Mouse (Mus musculus): ENCODE measurements around the gene Zbtb43. TPM values are rescaled to one million over a fixed set of nuclear protein-coding genes. Genes with fewer than 3 reads are reported as not detected.

Gene Zbtb43
- polyA plus RNA-seq, 1 experiment from 2014 or later, result 21.8 TPM

- Histone ChIP-seq H3K9ac (no peak overlapping the region), H3K27ac (no peak overlapping the region), H3K9me3 (no peaks in the 10 kb centered on the region), H3K4me1 (no peaks in the 10 kb centered on the region), H3K36me3 (peaks cover 62% of the 10 kb centered on the region), H3K4me3 (no peak overlapping the region), H3K27me3 (no peaks in the 10 kb centered on the region), H3K4me2 (replicated peaks) (no peak overlapping the region)
- WGBS, result 86% methylated on average over 5 of the region's 5 CpGs
- no peak for ATAC-seq (ENCODE audit: insufficient number of reproducible peaks, insufficient read depth, low FRiP score, low TSS enrichment)
These were observed 15.6 kb downstream of the Zbtb43 start for GRCm38 (mm10) chr2:33452721-33453120.

DNA sequence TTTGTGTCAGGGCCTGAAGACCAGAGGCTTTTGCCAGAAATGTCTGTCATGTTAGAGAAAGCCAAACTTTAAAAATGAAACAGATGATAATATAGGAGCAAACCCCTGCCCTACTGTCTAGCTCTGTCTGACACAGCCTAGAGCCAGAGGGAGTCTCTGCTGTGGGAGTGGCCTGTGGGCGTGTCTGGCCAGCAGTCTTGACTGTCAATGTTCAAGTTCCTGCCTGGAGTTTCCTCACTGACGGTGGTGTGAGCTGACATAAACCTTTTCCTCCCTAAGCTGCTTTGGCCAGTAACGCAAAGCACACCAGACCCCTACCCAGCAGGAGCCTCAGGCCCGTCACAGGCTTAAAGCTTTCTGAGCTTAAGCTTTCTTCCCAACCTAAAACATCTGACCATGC lies 16.2 kb downstream of the Zbtb43 start:
- Histone ChIP-seq H3K4me1 (no peaks in the 10 kb centered on the region), H3K9me3 (no peaks in the 10 kb centered on the region), H3K4me2 (replicated peaks) (no peak overlapping the region), H3K9ac (no peak overlapping the region), H3K36me3 (peaks cover 62% of the 10 kb centered on the region), H3K27me3 (no peaks in the 10 kb centered on the region), H3K4me3 (no peak overlapping the region), H3K27ac (no peak overlapping the region)
- WGBS, result 49% methylated on average over 4 of the region's 4 CpGs
- no peak for ATAC-seq (ENCODE audit: insufficient number of reproducible peaks, insufficient read depth, low FRiP score, low TSS enrichment)

GRCm38 (mm10) chr2:33451038-33451978 lies 17.1 kb downstream of the Zbtb43 start:
- no peak for ATAC-seq (ENCODE audit: insufficient number of reproducible peaks, insufficient read depth, low FRiP score, low TSS enrichment)
- H3K27me3 ChIP-seq, result no peaks in the 10 kb centered on the region
- H3K4me3 ChIP-seq, result no peak overlapping the region
- H3K27ac ChIP-seq, result no peak overlapping the region
- H3K4me1 ChIP-seq, result no peaks in the 10 kb centered on the region
- no peak overlapping the region for H3K9ac ChIP-seq
- H3K9me3 ChIP-seq, result no peaks in the 10 kb centered on the region
- H3K36me3 ChIP-seq, result peaks cover 62% of the 10 kb centered on the region
- WGBS, result 80% methylated on average over 11 of the region's 11 CpGs
- H3K4me2 ChIP-seq (replicated peaks), result no peak overlapping the region

DNA sequence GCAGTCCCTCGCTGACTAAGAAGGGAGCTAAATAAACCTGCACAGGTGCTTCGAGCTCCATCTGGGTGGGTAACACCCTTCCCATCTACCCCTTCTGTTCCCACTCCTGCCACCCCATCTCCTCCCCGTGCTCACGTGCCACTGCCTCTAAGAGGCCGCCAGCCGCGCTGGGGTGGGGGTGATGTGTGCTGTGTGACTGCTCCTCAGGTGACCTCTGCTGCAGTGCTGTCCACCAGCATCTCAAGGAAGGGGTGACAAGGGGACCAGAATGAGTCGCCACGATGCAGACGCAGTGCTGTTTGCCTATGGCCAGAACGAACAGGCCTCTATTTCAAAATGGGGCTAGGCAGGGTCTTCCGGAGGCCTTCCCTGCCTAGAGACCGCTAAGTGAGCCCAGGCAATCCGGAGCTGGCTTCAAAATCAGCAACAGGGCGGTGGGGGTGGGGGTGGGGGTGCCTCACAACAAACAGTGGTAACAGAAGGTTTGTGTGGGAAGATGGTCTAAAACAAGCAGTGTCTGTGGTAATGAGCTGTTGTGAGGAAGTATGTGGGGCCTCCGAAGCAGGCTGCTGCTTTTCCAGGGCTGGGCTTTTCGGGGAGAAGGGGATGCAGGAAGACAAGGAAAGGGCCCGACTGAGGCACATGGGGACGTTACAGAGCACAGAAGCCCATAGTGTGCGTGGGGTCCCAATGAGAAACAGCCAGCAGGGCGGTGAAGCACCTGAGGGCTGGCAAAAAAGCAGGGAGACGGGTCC lies 19.1 kb downstream of the Zbtb43 start:
- no peak overlapping the region for H3K4me2 ChIP-seq (replicated peaks)
- H3K4me3 ChIP-seq, result no peak overlapping the region
- no peaks in the 10 kb centered on the region for H3K4me1 ChIP-seq
- H3K9ac ChIP-seq, result no peak overlapping the region
- 89% methylated on average over 22 of the region's 22 CpGs for WGBS
- no peaks in the 10 kb centered on the region for H3K9me3 ChIP-seq
- ATAC-seq (ENCODE audit: insufficient number of reproducible peaks, insufficient read depth, low FRiP score, low TSS enrichment), result no peak
- H3K27ac ChIP-seq, result no peak overlapping the region
- no peaks in the 10 kb centered on the region for H3K27me3 ChIP-seq
- H3K36me3 ChIP-seq, result peaks cover 50% of the 10 kb centered on the region

DNA sequence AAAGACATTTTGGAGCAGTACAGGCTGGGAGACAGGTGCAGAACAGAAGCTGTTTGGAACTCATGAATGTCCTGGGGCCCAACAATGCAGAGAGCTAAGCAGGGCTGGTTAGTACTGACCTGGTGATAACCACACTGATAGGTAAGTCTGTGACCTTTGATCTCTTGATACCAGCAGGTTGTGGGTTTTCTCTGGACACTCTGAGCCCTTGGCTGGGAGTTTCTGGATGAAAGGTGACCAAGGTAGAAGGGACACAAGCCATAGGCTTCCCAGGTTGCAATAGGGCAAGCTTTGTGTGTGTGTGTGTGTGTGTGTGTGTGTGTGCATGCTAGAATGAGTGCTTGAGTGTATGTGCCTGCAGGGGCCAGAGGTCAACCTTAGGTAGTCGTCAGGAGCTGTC lies 21.6 kb downstream of the Zbtb43 start:
- WGBS, result 38% methylated on average over 1 of the region's 1 CpGs
- Histone ChIP-seq H3K27ac (no peak overlapping the region), H3K36me3 (peaks cover 25% of the 10 kb centered on the region), H3K27me3 (no peaks in the 10 kb centered on the region), H3K4me2 (replicated peaks) (no peak overlapping the region), H3K9ac (no peak overlapping the region), H3K4me1 (no peaks in the 10 kb centered on the region), H3K4me3 (no peak overlapping the region), H3K9me3 (no peaks in the 10 kb centered on the region)
- no peak for ATAC-seq (ENCODE audit: insufficient number of reproducible peaks, insufficient read depth, low FRiP score, low TSS enrichment)

GRCm38 (mm10) chr2:33445741-33446140 lies 22.6 kb downstream of the Zbtb43 start:
- no peak overlapping the region for H3K27ac ChIP-seq
- H3K36me3 ChIP-seq, result peaks cover 15% of the 10 kb centered on the region
- no peak overlapping the region for H3K4me2 ChIP-seq (replicated peaks)
- H3K9me3 ChIP-seq, result no peaks in the 10 kb centered on the region
- H3K4me1 ChIP-seq, result no peaks in the 10 kb centered on the region
- WGBS, result 88% methylated on average over 5 of the region's 5 CpGs
- H3K4me3 ChIP-seq, result no peak overlapping the region
- no peaks in the 10 kb centered on the region for H3K27me3 ChIP-seq
- no peak overlapping the region for H3K9ac ChIP-seq
- ATAC-seq (ENCODE audit: insufficient number of reproducible peaks, insufficient read depth, low FRiP score, low TSS enrichment), result no peak

GRCm38 (mm10) chr2:33444862-33445261 lies 23.5 kb downstream of the Zbtb43 start:
- no peak overlapping the region for H3K4me2 ChIP-seq (replicated peaks)
- H3K36me3 ChIP-seq, result peaks cover 12% of the 10 kb centered on the region
- no peaks in the 10 kb centered on the region for H3K9me3 ChIP-seq
- no peak overlapping the region for H3K27ac ChIP-seq
- H3K9ac ChIP-seq, result no peak overlapping the region
- ATAC-seq (ENCODE audit: insufficient number of reproducible peaks, insufficient read depth, low FRiP score, low TSS enrichment), result no peak
- no peaks in the 10 kb centered on the region for H3K27me3 ChIP-seq
- H3K4me1 ChIP-seq, result 0 out of 2 replicates have a peak, but pooled peaks cover 5% of the 10 kb centered on the region
- no peak overlapping the region for H3K4me3 ChIP-seq

DNA sequence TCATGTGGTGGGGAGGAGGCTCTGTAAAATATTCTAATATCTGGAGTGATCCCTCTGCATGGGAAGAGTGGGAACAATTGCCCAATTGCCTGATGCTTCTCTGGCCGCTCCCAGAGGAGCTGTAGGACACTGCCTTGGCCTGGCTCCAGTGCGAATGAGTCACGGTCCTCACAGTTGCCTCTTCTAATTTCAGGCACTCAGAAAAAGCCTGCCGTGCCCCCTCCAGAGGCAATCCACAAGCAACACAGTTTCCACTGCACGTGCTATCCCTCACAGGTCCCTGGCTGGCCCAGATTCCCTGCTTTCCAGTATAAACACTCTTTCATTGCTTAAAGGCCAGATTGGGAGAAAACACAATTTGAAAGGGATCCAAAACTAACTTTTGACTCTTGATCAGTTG lies 24.0 kb downstream of the Zbtb43 start:
- no peak overlapping the region for H3K4me2 ChIP-seq (replicated peaks)
- H3K9ac ChIP-seq, result no peak overlapping the region
- WGBS, result 50% methylated on average over 5 of the region's 5 CpGs
- H3K27me3 ChIP-seq, result 0 out of 2 replicates have a peak, but pooled peaks cover 2% of the 10 kb centered on the region
- no peak overlapping the region for H3K4me3 ChIP-seq
- no peak overlapping the region for H3K27ac ChIP-seq
- 0 out of 2 replicates have a peak, but pooled peaks have one; percentile 35 for ATAC-seq (ENCODE audit: insufficient number of reproducible peaks, insufficient read depth, low FRiP score, low TSS enrichment)
- 0 out of 2 replicates have a peak, but pooled peaks cover 10% of the 10 kb centered on the region for H3K4me1 ChIP-seq
- H3K36me3 ChIP-seq, result peaks cover 7% of the 10 kb centered on the region; the same call in 1 of the 2 replicates
- H3K9me3 ChIP-seq, result no peaks in the 10 kb centered on the region

- Histone ChIP-seq H3K4me2 (replicated peaks) (no peak overlapping the region), H3K4me3 (no peak overlapping the region), H3K9ac (no peak overlapping the region), H3K36me3 (no peaks in the 10 kb centered on the region), H3K27me3 (peaks cover 9% of the 10 kb centered on the region; the same call in 1 of the 2 replicates), H3K9me3 (no peaks in the 10 kb centered on the region), H3K27ac (no peak overlapping the region), H3K4me1 (0 out of 2 replicates have a peak, but pooled peaks cover 14% of the 10 kb centered on the region)
- WGBS, result 67% methylated on average over 4 of the region's 4 CpGs
- no peak for ATAC-seq (ENCODE audit: insufficient number of reproducible peaks, insufficient read depth, low FRiP score, low TSS enrichment)
These were observed 25.7 kb downstream of the Zbtb43 start for GRCm38 (mm10) chr2:33442701-33443100.

DNA sequence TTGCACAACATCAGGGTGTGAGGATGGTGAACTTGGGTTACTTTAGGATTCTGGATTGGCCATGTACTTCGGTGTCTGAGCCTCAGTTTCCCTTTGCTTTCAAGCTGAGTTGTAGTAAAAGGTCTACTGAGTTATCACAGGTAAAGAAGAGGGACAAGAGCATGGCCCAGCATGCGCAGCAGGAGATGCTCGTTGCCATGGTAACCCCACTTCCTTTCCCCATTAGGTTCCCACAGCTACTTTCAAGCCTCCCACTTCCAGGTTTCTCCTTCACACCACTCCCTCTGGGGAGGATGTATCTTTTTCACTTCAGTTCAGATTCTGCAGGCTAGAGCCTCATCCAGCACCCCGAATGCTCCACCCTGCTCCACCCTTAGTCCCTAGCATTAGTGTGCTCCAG lies 27.5 kb downstream of the Zbtb43 start:
- no peak for ATAC-seq (ENCODE audit: insufficient number of reproducible peaks, insufficient read depth, low FRiP score, low TSS enrichment)
- Histone ChIP-seq H3K27ac (no peak overlapping the region), H3K9ac (no peak overlapping the region), H3K27me3 (peaks cover 16% of the 10 kb centered on the region), H3K36me3 (no peaks in the 10 kb centered on the region), H3K4me2 (replicated peaks) (no peak overlapping the region), H3K9me3 (no peaks in the 10 kb centered on the region), H3K4me1 (peaks cover 22% of the 10 kb centered on the region), H3K4me3 (no peak overlapping the region)
- WGBS, result 18% methylated on average over 4 of the region's 4 CpGs

GRCm38 (mm10) chr2:33439980-33440670 lies 28.2 kb downstream of the Zbtb43 start:
- Histone ChIP-seq H3K4me2 (replicated peaks) (no peak overlapping the region), H3K36me3 (no peaks in the 10 kb centered on the region), H3K9ac (no peak overlapping the region), H3K4me1 (peaks cover 29% of the 10 kb centered on the region), H3K4me3 (no peak overlapping the region), H3K27ac (no peak overlapping the region), H3K27me3 (peaks cover 16% of the 10 kb centered on the region), H3K9me3 (no peaks in the 10 kb centered on the region)
- WGBS, result 14% methylated on average over 9 of the region's 9 CpGs
- no peak for ATAC-seq (ENCODE audit: insufficient number of reproducible peaks, insufficient read depth, low FRiP score, low TSS enrichment)
